Mouse (Mus musculus) cerebellum, adult 2 months (tissue): ENCODE measurements at regions not wholly inside any gene's neighbourhood (a gene's known extent, or its start where the extent isn't known, plus 50 kb on each side); places are given as distances from the start of the nearest gene placed in this dataset.

Experiments used
- DNase-seq, 2 experiments: peaks; one replicate each; pipeline ENCODE4 v3.0.0; 2021
- H3K27ac ChIP-seq: fragments of 200-500 bp; 2 replicates; pipeline ENCODE4 v1.5.1; 2012; ENCODE audit warnings: low read length, control low read depth, inconsistent platforms; ENCODE audit not compliant: insufficient read depth
- H3K27me3 ChIP-seq: fragments of 200-500 bp; 2 replicates; pipeline ENCODE4 v1.6.1; 2012; ENCODE audit warnings: inconsistent platforms, mild to moderate bottlenecking, low read length, moderate library complexity; ENCODE audit not compliant: control insufficient read depth, insufficient read depth
- H3K4me1 ChIP-seq: fragments of 200-500 bp; 2 replicates; pipeline ENCODE4 v1.6.1; 2011; ENCODE audit warnings: low read length; ENCODE audit not compliant: control insufficient read depth, insufficient read depth
- H3K4me3 ChIP-seq: fragments of 200-500 bp; replicated peaks from 2 replicates; pipeline ENCODE3; 2011; ENCODE audit warnings: mild to moderate bottlenecking, low read depth, low read length, control low read depth; ENCODE audit not compliant: insufficient read depth
- CTCF ChIP-seq: fragments of 200-500 bp; IDR thresholded peaks from 2 replicates; pipeline ENCODE4 v1.5.1; 2011; ENCODE audit warnings: low read depth, mild to moderate bottlenecking, control low read depth, low read length, moderate library complexity, borderline replicate concordance; ENCODE audit not compliant: insufficient read depth
- POLR2A ChIP-seq: fragments of 200-500 bp; IDR thresholded peaks from 2 replicates; pipeline ENCODE4 v1.6.1; 2011; ENCODE audit warnings: low read length, control low read depth, borderline replicate concordance; ENCODE audit not compliant: insufficient read depth
- whole genome bisulfite sequencing: fragments of 180-500 bp; shearing (Covaris S2); methylation state at CpG from one replicate; pipeline ENCODE4 v1.1.7; 2018; 5-methylcytosine and 5-hydroxymethylcytosine counted together

DNA sequence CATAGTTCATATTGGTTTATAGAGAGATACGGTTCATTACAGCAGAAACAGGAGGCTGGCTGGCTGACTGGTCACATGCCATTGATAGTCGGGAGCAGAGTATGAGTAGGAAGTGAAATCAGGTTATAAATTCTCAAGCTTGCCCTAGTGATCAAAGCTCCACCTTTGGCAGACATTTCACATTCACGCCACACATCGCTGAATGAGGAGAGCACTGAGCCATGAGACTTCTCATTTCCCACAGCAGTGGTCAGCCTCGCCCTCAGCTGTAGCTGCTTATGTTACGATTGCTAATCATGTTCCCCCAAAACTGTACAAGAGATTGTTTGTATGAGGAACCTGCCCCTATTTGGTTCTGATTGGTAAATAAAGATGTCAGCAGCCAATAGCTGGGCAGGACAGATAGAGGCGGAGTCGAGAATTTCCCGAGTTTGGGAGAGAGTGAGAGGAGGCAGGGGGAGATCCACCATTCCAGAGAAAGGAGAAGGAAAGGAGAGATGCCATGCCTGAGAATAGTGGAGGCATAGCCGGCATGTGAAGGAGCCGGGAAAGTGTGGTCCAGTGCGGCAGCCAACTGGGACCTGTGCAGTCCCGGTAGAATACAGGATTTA is 333.5 kb downstream of the Phf3 start:
- no peaks in the 10 kb centered on the region for H3K4me1 ChIP-seq

DNA sequence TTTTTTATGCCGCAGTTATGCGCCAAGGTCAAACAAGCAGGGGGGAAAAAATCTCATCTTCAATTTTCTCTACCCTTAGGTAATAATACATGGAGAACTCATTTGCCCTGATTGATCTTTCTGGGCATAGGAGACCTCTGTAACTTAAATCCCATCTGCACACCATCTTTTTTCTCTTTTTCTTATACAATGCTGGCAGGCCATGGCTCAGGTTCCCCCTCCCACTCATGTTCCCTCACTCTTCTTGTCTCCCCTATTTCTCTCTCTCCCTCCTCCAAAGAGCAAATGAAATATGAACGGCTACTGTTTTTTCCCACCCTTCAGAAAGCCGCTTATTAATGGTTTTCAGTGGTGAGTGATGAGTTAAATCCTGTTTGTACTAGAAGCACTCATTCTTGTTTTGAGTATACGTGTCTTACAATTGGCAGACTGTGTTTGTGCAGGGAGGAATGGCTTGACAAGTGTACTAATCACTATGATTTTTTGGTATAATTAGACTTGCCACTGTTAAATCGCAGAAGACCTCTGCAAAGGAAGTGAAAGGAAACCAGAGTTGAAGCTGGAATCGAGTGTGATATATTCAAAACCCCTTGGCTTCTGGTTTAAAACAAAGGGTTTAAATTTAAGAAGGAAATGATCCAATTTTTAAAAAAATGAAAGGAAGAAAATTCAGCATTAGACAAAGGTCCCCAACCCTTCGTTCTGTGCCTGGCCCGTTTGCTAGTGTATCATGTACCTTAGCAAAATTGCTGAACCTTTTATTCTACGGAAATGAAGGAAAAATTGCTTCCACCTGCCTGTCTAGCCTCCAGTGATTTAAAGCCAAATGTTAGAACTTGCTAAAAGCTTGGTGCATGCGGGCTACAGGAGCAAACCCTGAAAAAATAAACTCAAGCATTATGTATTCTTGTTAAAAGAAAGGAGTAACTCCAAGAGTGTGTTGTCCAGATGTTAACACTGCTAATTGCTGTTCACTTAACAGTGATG is 336.4 kb downstream of the Phf3 start:
- no peak overlapping the region for H3K4me3 ChIP-seq
- H3K4me1 ChIP-seq, result no peaks in the 10 kb centered on the region
- TF ChIP-seq POLR2A (no peak), CTCF (no peak)
- DNase-seq, result no peak
- 79% methylated on average over 11 of the region's 11 CpGs for WGBS
- H3K27ac ChIP-seq, result no peak overlapping the region
- no peaks in the 10 kb centered on the region for H3K27me3 ChIP-seq

More for the DNA sequence above, 333.5 kb downstream of the Phf3 start:
- no peak overlapping the region for H3K4me3 ChIP-seq
- TF ChIP-seq POLR2A, result no peak
- no peak for TF ChIP-seq CTCF
- H3K27me3 ChIP-seq, result no peaks in the 10 kb centered on the region
- no peak for DNase-seq
- WGBS, result 85% methylated on average over 13 of the region's 13 CpGs
- H3K27ac ChIP-seq, result no peak overlapping the region

- WGBS, result 82% methylated on average over 3 of the region's 3 CpGs
- TF ChIP-seq CTCF, result no peak
- no peak for TF ChIP-seq POLR2A
- Histone ChIP-seq H3K27me3 (no peaks in the 10 kb centered on the region), H3K4me1 (no peaks in the 10 kb centered on the region), H3K27ac (no peak overlapping the region), H3K4me3 (no peak overlapping the region)
- DNase-seq, result no peak
Measured at GRCm38 (mm10) chr1:30517348-30517747, 356.4 kb downstream of the Phf3 start.

DNA sequence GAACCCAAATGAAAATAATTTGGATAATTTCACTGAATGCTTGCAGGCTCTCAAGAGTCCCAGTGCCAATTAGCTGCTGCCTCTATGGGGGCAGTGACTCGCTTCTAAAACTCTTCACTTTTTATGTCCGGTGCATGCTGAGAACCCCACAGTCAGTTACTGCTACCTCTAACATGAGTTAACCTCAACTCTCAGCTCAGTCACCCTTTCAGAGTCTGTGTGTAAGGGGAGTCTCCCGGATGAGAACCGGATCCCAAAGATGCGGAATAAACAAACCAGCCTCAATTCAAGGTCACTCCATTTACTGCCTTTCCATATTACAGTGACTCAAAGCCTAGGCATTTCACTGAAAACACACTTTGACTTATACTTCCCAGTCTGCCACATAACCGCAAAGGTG is 357.9 kb downstream of the Phf3 start:
- TF ChIP-seq CTCF (no peak), POLR2A (no peak)
- H3K27ac ChIP-seq, result no peak overlapping the region
- DNase-seq, result no peak
- no peaks in the 10 kb centered on the region for H3K27me3 ChIP-seq
- no peaks in the 10 kb centered on the region for H3K4me1 ChIP-seq
- no peak overlapping the region for H3K4me3 ChIP-seq
- WGBS, result 93% methylated on average over 6 of the region's 6 CpGs

DNA sequence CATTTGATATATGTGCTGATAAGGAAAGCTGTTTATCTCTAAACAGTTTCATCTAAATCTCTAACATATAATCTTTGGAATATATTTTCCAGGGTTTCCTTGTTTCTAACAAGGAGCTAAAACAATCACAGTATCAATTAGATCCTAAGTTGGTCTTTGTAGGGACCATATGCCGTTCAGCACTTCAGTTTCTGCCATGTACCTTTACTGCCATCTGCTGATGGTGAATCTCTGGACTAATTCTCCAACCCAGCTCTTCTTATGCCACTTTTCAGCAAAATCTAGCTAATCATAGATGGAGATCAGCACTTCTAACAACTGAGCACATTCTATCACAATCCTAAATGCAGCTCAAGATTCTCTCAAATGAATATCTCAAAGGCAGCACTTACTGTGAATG is 370.5 kb downstream of the Phf3 start:
- no peaks in the 10 kb centered on the region for H3K27me3 ChIP-seq
- no peak for TF ChIP-seq CTCF
- TF ChIP-seq POLR2A, result no peak
- no peak for DNase-seq
- WGBS, result 30% methylated on average over 1 of the region's 1 CpGs
- H3K4me1 ChIP-seq, result no peaks in the 10 kb centered on the region
- no peak overlapping the region for H3K27ac ChIP-seq
- no peak overlapping the region for H3K4me3 ChIP-seq

DNA sequence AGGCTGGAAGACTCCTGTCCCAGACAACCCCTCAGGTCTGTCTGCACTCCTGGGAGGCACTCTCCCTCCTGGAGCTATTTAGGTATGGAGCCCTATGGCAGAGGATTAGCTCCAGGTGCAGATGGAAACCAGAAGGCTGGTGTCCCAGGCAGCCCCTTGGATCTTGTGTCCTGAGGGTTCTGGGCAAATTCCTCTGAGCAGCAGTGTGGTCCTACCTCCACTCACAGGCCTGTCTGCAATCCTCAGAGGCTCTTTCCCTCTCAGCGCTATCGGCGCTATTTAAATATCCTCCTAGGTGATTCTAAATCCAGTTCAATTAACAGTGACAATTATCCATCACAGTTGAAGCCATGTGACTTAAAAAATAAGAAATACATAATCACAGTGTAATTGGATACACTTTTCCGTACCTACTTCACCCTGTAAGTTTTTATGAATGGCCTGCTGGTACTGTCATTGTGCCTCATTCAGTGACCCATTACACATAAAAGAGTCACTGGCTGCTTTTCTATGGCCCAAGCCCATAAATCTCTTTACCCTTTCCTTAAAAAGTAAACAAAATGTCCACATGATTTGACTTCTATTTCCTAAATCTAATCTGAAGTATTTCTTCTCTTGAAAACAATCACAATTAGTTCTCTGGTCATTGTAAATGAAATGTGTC is 413.3 kb downstream of the Phf3 start:
- Histone ChIP-seq H3K27me3 (no peaks in the 10 kb centered on the region), H3K4me1 (no peaks in the 10 kb centered on the region), H3K27ac (no peak overlapping the region), H3K4me3 (no peak overlapping the region)
- DNase-seq, result no peak
- 90% methylated on average over 4 of the region's 4 CpGs for WGBS
- no peak for TF ChIP-seq CTCF
- no peak for TF ChIP-seq POLR2A

GRCm38 (mm10) chr1:30437964-30438363 is 435.8 kb downstream of the Phf3 start:
- H3K27me3 ChIP-seq, result no peaks in the 10 kb centered on the region
- TF ChIP-seq CTCF (no peak), POLR2A (no peak)
- WGBS, result 33% methylated on average over 1 of the region's 1 CpGs
- DNase-seq, result no peak
- H3K4me3 ChIP-seq, result no peak overlapping the region
- no peak overlapping the region for H3K27ac ChIP-seq
- no peaks in the 10 kb centered on the region for H3K4me1 ChIP-seq

DNA sequence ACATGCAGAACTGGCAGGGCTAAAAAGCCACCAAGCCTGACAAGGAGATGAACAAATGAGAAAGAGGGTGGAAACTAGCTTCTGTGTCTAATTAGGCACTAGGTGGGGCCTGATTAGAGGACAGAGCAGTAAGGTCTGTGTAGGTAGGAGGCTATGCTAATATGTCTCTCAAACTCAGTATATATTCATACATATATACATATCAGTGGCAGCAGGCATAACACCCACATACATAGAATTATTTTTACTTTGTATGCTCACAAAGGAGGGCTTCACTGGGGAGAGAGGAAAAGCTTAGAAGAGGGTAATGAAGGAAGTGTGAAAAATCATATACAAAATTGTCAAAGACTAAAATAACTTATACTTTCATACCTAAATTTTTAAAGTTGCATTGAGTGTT is 457.1 kb downstream of the Phf3 start:
- no peak for DNase-seq
- Histone ChIP-seq H3K27me3 (no peaks in the 10 kb centered on the region), H3K27ac (no peak overlapping the region), H3K4me1 (no peaks in the 10 kb centered on the region), H3K4me3 (no peak overlapping the region)
- TF ChIP-seq CTCF, result no peak
- TF ChIP-seq POLR2A, result no peak
